Mouse (Mus musculus) bone marrow, adult 2 months (tissue): ENCODE data around the gene Tle6. TPM values are rescaled to one million over a fixed set of nuclear protein-coding genes. Genes with fewer than 3 reads are reported as not detected.
"Not testable (repeated sequence)": the region's sequence is repeated elsewhere in the genome, so short reads cannot be mapped to it uniquely, and the experiment has no call there.

Source experiments
- H3K27ac ChIP-seq: fragments of 200-500 bp; 2 replicates; pipeline ENCODE4 v1.5.1; 2012; ENCODE audit warnings: low read depth, mild to moderate bottlenecking, control low read depth, inconsistent platforms, low read length; ENCODE audit not compliant: control insufficient read depth, poor library complexity, insufficient read depth
- H3K4me1 ChIP-seq: fragments of 200-500 bp; 2 replicates; pipeline ENCODE4 v1.6.1; 2011; ENCODE audit warnings: low read length; ENCODE audit not compliant: control insufficient read depth, insufficient read depth
- H3K4me3 ChIP-seq: fragments of 200-500 bp; replicated peaks from 2 replicates; pipeline ENCODE3; 2011; ENCODE audit warnings: mild to moderate bottlenecking, low read depth, low read length, control low read depth; ENCODE audit not compliant: control insufficient read depth
- CTCF ChIP-seq: fragments of 200-500 bp; IDR thresholded peaks from 2 replicates; pipeline ENCODE4 v1.5.1; 2011; ENCODE audit warnings: low read length, control low read depth; ENCODE audit not compliant: control insufficient read depth, insufficient read depth
- POLR2A ChIP-seq: fragments of 200-500 bp; IDR thresholded peaks from 2 replicates; pipeline ENCODE4 v1.6.1; 2011; ENCODE audit warnings: low read depth, mild to moderate bottlenecking, control low read depth, low read length, borderline replicate concordance; ENCODE audit not compliant: control insufficient read depth
- WGBS: fragments of 180-500 bp; shearing (Covaris S2); methylation state at CpG from one replicate; pipeline ENCODE4 v1.1.7; 2018; 5-methylcytosine and 5-hydroxymethylcytosine counted together
- polyA plus RNA-seq: library from polyadenylated mRNA; stranded (reverse); fragments of >200 nt; gene quantifications from 2 replicates; pipeline ENCODE4 v1.2.4, GENCODE M21; 2011; ENCODE audit warnings: low replicate concordance; ENCODE audit not compliant: missing spikeins, insufficient read depth, insufficient read length

The Tle6 gene
- 23.2 and 27.8 TPM in 2 replicates for polyA plus RNA-seq

DNA sequence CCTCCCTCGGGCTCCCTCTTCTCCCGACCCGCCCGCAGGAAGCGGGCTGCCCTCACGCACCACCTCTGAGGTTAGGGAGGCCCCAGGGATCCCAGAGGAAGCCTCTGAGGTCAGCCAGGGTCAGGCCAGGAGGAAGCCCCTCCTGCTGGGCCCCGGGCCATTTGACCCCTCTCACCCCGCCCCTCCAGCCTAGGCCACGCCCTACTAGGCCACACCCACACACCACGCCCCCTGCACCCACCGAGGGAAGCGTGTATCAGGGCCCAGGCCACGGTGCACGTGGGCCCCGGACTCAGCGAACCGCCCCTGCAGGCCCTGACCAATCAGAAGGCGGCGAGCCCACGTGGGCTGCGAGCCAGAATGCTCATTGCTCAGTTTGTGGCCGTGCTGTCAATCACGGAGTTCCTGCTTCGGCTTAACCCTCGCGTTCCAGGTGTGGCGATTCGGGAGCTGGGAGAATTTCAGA lies at the start of gene Tle6:
TSS of gene Tle6 (minus strand) at position 336 of the 466 bp plus-strand sequence.
- H3K4me1 ChIP-seq, result peaks cover 14% of the 10 kb centered on the region
- WGBS, result under 1% methylated on average over 28 of the region's 28 CpGs

DNA sequence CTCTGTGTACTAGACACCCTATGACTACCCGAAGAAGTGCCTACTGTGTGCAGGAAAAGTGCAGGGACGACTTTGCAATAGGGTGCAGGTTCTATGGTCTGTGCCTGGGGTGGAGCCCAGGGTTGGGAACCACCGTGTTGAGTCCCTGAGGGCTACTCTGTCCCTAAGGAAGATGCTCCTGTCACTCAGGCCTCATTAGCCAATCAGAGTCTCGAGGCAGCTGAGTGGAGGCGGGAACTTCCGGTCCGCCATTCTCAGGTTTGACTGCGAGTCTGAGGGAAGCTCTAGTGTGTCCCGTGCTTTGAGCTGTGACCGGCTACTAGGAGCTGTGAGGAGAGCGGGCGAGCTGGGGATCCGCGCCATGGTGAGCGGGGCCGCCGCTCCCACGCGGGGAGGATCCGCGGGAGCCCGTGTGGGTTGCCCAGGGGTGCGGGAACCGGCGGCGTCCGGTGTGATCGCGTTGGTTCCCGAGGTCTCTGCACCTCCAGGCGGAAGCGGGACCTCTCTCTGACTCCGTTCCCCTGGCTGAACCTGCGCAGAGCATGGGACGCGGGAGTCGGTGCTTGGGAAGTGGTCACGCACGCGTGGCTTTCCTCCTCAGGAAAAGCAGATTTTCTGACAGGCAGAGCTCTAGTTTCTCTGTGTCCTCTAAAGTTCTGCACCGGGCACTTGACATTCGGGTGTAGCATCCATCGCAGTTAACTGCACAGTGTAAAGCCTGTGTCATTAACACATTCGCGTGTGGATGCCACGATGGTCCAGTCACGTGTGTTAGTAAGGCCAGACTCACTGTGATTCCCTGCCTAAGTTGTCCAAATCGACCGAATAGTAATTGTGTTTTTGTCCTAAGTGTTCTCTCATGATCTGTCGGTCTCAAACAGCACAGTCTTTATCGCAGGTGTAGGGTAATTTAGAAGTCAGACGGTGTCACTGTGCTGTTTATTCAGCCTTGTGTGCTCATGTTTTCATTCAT lies 48.2 kb upstream of the Tle6 start, which contains the start of gene Gm10778:
TSS of gene Gm10778 (plus strand) at position 257 of the 973 bp plus-strand sequence.
- 4% methylated on average over 39 of the region's 52 CpGs for WGBS
- H3K4me1 ChIP-seq, result not testable (repeated sequence)
- Histone ChIP-seq H3K27ac (peak within 1 kb of the TSS; percentile 52; the same call in 1 of the 2 replicates), H3K4me3 (peak within 1 kb of the TSS; percentile 65)

More for the DNA sequence above, at the start of gene Tle6:
- peak within 1 kb of the TSS; percentile 63 for H3K4me3 ChIP-seq
- peak within 1 kb of the TSS; percentile 0; the same call in 1 of the 2 replicates for H3K27ac ChIP-seq
- TF ChIP-seq POLR2A, result peak; percentile 45; the same call in 1 of the 2 replicates
- TF ChIP-seq CTCF, result no peak

DNA sequence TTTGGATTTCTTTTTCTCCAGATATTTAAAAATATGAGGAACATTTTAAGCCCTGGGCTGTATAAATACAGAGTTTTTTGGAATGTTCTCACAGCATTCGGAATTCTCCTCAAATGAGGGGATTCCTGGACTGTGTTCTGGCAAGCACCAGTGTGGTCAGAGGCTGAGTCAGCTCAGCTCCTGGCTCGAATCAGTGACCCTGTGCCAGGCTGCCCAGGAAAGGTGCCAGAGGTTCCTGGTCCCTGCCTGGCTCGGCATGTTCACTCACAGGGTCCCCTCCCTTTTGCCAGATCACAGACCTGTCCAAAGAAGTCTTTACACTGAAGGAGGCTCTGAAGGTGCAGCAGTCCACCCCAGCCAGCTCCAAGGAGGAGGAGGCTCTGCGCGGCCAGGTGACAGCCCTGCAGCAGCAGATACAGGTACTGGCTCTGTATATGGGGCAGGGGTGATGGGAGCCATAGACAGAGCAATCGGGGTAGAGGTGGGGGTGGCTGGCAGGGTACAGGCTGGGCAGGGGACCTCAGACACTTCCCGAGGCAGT lies 45.2 kb upstream of the Tle6 start:
- 86% methylated on average over 7 of the region's 7 CpGs for WGBS
- TF ChIP-seq CTCF (no peak), POLR2A (no peak)
- Histone ChIP-seq H3K4me1 (peaks cover 3% of the 10 kb centered on the region; the same call in 1 of the 2 replicates), H3K27ac (no peak overlapping the region), H3K4me3 (no peak overlapping the region)

DNA sequence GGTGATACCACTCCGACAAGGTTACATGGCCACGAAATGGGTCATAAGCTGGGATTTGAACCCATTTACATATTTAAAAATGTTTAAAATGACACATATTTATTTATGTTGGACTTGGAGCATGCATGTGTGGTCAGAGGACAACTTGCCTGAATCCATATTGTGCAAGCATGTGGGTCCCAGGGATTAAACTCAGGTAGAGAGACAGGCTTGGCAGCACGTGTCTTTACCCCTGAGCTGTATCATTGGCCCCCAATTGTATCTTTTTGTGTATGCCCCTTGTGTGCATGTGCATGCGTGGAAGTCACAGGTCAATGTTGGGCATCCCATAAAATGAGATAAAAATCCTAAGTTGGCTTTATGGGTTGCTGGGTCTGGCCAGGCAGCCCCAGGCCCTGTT lies 44.5 kb upstream of the Tle6 start:
- H3K4me1 ChIP-seq, result peaks cover 3% of the 10 kb centered on the region; the same call in 1 of the 2 replicates
- TF ChIP-seq CTCF, result no peak
- 87% methylated on average over 4 of the region's 4 CpGs for WGBS
- no peak overlapping the region for H3K27ac ChIP-seq
- no peak overlapping the region for H3K4me3 ChIP-seq

DNA sequence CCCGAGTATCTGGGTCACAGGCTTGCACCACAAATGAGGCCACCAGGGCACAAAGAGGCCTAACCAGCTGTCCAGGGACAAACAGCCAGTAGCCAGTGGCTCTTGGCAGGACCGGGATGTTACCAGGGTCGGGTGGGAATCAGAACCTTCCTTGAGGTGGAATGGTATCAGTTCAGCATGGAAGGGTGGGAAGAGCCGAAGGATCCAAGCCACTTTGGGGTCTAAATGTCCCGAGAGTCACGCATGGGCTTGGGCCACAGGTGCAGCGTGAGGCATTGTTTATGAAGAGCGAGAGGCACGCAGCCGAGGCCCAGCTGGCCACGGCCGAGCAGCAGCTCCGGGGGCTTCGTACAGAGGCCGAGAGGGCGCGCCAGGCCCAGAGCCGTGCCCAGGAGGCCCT lies 43.8 kb upstream of the Tle6 start:
- 91% methylated on average over 18 of the region's 18 CpGs for WGBS
- Histone ChIP-seq H3K27ac (no peak overlapping the region), H3K4me3 (no peak overlapping the region), H3K4me1 (peaks cover 3% of the 10 kb centered on the region; the same call in 1 of the 2 replicates)
- TF ChIP-seq CTCF (no peak), POLR2A (no peak)

DNA sequence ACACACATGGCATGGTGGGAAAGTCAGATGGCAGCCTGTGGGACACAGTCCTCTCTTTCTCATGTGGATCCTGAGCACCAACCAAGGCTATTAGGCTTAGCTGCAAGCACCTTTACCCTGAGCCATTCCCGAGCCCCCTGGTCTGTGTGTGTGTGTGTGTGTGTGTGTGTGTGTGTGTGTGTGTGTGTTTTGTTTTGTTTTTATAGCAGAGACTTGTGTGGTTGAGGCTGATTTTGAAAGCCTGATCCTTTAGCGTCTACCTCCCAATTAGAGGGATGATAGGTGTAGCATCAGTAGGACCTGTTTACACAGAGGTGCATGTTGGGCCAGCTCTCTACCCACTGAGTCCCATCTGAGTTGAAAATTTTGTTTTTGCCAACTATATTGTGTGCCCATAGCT lies 43.3 kb upstream of the Tle6 start:
- peaks cover 3% of the 10 kb centered on the region; the same call in 1 of the 2 replicates for H3K4me1 ChIP-seq
- 53% methylated on average over 2 of the region's 2 CpGs for WGBS
- TF ChIP-seq POLR2A (no peak), CTCF (no peak)
- no peak overlapping the region for H3K27ac ChIP-seq
- peak overlapping the region; percentile 76 for H3K4me3 ChIP-seq

DNA sequence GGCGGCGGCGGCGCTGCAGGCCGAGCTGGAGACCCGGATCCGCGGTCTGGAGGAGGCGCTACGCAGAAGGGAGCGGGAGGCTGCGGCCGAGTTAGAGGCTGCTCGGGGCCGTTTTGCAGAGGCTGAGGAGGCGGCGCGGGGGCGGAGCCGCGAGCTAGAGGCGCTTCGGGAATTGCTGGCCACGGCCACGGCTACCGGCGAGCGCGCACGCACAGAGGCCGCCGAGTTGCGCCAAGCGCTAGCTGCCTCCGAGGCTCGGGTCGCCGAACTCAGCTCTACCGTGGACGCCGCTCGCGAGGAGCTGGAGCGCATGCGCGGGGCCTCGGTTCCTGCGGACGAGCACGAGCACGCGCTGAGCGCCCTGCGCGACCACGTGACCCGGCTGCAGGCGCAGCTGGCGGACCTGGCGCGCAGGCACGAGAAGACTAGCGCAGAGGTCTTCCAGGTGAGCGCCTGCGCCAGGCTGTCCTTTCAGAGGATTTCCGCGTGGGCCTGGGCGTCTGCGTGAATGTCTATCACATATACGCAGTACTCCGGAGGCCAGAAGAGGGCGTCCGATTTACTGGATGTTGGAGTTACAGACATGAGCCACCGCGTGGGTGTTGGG lies 42.7 kb upstream of the Tle6 start:
- H3K4me1 ChIP-seq, result peaks cover 1% of the 10 kb centered on the region; the same call in 1 of the 2 replicates
- TF ChIP-seq CTCF (peak; percentile 16; the same call in 1 of the 2 replicates), POLR2A (peak; percentile 83; the same call in 1 of the 2 replicates)
- peak overlapping the region; percentile 76 for H3K4me3 ChIP-seq
- under 1% methylated on average over 75 of the region's 75 CpGs for WGBS
- peak overlapping the region; percentile 92 for H3K27ac ChIP-seq
